Mouse (Mus musculus) duodenum, adult 2 months (tissue): ENCODE results near the gene Elavl1. TPM values are rescaled to one million over a fixed set of nuclear protein-coding genes. Genes with fewer than 3 reads are reported as not detected.

Experiments used
- polyA plus RNA-seq: library from polyadenylated mRNA; depleted of rRNA; stranded (reverse); fragments of >200 nt; gene quantifications from 2 replicates; pipeline ENCODE4 v1.2.3, GENCODE M21; 2012; ENCODE audit warnings: low replicate concordance; rRNA removed

Gene Elavl1
- 16.9 and 17.9 TPM in 2 replicates for polyA plus RNA-seq

DNA sequence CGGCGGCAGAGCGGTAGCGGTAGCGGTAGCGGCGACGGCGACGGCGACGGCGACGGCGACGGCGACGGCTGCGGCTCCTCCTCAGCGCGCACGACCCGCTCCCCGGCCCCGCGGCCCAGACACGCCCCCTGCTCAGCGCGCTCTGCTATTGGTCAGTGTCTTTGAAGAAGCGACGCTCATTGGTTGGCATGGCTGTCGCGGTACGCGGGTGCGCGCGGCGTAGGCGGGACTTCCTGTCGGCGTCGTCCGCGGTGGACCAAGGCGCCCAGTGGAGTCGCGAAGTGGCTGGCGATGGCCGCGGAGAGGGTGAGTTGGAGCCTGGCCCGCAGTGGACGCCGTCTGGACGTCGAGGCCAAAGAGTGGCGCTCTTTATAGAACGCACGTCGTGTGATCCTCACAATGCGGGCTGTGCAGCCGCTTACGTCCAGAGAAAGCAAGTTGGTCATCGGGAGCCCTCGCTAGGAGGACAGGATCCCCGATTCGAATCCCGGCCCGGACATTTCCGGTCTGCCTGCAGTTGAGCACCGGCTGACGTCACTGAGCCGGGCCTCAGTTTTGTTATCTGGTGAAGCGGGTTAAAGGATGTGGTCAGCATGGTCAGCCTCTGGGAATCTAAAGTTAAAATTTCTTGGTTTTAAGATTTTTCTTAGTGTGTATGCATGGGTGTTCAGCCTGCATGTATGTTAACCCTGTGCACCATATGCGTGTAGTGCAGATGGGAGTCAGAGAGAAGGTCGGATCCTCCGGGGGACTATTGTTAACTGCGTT lies at the start of gene Elavl1, which contains the start of gene Ccl25:
Elavl1 (minus strand) TSS at position 431 of the 768 bp plus-strand sequence.
Ccl25 (plus strand) TSS at position 228 of the 768 bp plus-strand sequence.

DNA sequence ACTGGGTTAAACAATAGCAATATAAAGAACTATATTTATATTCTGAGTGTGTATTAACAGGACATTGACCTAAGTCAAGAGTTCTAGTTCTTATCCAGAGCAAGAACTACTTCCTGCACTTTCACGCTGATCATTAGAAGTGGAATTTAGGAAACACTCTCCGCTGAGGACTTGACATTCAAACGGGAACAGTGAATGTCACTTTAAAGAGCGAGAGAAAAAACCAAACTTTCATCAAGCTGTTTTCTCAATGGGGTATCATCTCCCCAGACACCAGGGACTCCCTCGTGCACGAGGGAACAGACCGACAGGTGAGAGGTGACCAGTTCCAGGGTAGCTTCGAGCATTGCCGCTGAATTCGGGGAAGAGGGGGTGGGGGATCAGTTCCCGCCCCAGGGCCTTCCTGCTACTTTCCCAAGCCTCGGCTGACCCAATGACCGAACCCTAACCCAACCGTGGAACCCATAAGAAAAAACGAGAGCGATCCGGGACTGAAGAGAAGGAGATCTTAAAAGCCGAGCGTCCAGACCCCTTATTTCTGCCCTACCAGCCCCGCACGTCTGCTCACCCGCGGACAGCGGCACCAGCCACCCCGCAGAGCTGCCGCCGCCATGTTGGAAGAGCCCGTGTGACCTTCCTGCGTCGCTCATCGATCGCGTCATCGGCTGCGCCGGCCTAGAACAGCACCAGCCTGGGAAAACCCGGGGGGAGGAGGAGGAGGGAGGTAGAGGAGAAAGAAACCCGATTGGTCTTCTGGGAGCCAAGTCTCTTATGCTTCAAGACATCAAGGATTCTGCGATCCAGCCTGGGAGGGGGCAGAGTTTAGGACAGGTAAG lies 49.7 kb downstream of the Elavl1 start, which contains the start of gene Timm44:
Timm44 (minus strand) TSS at position 639 of the 836 bp plus-strand sequence.

DNA sequence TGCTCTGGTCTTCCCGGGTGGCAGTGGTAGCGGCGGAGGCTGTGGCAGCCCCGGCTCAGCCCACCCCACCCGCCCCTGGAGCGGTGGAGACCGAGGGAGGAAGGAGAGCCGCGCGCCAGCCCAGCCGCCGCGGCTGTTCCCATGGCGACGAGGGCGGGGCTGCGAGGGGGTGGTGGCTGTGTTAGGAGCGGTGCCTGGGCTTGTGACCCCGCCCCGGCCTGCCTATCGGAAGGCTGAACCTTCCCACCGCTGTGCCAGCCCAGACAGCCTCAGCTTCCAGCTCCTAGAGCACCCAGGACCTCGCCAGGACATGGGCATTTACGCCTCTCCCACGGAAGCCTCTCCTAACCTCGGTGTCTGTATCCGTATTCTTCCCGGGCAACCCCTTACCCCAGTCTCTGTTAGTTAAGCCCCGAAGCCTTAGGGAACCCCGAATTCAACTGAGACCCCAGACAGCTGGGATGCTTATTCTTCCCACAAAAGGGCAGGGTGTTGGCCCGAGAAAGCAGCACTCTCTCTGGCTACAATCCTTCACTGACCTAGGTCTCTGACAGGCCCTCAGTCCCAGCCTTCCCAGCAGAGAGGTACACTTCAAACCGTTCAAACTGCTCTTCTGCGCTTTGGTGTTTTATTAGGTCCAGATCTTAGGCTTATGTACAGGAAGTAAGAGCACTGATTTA lies 65.9 kb downstream of the Elavl1 start, which contains the start of gene Ctxn1:
Ctxn1 (minus strand) TSS at position 150 of the 680 bp plus-strand sequence.

DNA sequence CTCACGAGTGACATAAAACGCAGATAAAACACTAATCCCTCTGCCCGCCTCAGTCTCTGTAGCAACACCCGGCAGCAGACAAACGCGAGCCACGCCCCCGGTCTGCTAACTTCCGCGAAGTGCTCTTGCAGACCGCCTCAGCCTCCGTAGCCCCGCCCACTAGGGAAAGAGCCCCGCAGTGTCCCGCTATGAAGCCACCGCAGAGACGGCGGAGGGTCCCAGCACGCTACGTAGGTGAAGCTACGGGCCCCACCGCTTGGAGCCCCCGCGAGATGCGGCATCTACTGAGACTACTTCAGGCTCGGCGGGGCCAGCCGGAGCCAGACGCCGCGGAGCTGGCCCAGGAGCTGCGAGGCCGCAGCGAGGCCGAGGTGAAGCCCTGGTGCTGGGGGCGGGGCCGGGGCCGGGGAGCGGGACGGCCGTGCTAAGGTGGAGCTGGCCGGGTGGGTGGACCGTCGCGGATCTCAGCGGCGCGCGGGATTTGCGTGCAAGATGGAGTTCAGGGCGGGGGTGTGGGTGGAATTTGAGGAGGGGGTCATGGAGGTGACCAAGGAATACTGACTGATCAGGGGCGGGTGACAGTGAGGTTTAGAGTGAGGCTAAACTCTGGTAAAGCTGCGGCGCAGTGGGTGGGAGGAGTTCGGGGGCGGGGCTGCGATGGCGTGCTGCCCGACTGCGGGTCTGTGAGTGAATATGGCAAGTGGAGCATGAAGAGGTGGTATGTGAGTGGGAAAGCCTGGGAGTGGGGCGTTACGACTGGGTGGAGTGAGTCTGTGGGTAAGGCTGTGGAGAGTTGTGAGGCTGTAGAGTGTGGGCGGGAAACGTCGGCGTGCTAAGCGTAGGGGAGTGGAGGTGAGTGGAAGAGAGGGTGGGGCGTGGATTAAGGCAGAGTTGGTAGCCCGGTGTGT lies 72.0 kb downstream of the Elavl1 start, which contains the start of gene Snapc2:
Snapc2 (plus strand) TSS at position 147 of the 908 bp plus-strand sequence.

DNA sequence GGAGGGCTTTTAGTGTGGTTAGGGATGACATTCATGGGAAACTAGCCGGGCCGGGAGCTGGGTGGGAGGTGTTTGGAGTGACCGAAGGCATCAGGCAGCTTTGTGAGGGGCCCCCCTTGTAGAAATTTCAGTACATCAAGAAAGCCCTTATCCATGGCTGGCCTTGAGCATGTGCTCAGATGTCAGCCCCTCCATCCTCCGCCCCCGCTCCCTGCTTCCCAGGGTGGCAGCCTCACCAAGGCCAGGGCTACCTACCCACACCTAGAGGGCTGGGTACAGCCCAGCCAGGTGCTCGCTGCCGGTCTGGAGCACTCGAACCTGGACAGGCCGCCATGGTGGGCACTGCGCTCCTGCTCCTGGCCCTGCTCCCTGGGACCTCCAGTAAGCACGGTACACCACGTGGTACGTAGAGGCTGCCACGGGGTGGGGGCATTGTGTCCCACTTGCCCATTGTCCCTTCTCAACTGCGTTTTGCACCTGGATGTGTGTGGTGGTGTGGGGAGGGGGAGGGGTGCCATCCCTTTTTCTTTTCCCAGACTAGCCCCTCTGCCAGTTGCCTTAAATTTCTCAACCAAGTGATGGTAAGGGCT lies 77.2 kb downstream of the Elavl1 start, which contains the start of gene Tgfbr3l:
Tgfbr3l (plus strand) TSS at position 264 of the 590 bp plus-strand sequence.

DNA sequence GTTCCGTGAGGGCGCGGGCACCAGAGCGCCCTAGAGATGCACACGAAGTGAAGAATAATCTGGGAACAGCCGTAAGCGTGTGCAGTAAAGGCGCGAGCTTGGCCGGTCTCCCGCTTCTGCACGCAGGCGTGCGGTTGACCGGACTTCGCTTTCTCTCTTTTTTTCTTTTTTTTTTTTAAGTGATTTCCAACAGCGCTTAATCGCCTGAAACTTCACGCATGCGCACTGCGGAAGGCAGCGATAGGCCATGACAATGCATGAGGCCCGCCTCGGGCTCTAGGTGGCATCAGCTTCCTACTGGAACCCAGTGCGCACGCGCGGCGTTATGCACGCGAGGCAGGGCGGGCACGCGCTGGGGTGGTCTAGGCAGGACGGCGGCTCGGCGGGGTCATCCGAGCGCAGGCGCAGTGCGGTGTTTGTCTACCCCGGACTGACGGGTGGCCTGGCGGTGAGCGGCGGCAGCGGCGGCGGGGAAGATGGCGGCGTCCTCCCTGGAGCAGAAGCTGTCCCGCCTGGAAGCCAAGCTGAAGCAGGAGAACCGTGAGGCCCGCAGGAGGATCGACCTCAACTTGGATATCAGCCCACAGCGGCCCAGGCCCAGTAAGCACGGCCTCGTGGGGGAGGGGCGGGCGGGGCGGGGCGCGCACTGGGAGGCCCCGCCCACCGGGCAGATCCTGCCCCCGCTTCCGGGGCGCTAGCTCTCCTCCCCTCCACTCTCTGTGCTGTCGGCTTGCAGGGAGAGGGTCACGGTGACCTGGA lies 86.6 kb downstream of the Elavl1 start, which contains the start of the genes Map2k7 and Gm49320:
Map2k7 (plus strand) TSS at position 307 of the 759 bp plus-strand sequence.
Gm49320 (plus strand) TSS at position 432 of the 759 bp plus-strand sequence.

Other genes with a start within 250 kb of the Elavl1 start
- gene Cd209f, start 219.6 kb downstream of the Elavl1 start, polyA plus RNA-seq: 0.61 TPM in 1 of 2 replicates, not detected in the other
- gene Cd209g, start 191.3 kb downstream of the Elavl1 start, polyA plus RNA-seq: 0.26 and 0.29 TPM in 2 replicates
- gene Evi5l, start 158.8 kb downstream of the Elavl1 start, polyA plus RNA-seq: 3.0 and 4.0 TPM in 2 replicates
- gene Prr36, start 108.0 kb downstream of the Elavl1 start, polyA plus RNA-seq: 0.05 and 0.21 TPM in 2 replicates
- 0.13 and 0.53 TPM in 2 replicates for gene Lrrc8e, start 98.6 kb downstream of the Elavl1 start, polyA plus RNA-seq
- 10.3 and 33.8 TPM in 2 replicates for gene Map2k7, start 86.7 kb downstream of the Elavl1 start, polyA plus RNA-seq
- 0.59 and 0.61 TPM in 2 replicates for gene Gm49320, start 86.5 kb downstream of the Elavl1 start, polyA plus RNA-seq
- gene Tgfbr3l, start 77.2 kb downstream of the Elavl1 start, polyA plus RNA-seq: 22.7 and 101 TPM in 2 replicates
- 19.2 and 28.2 TPM in 2 replicates for gene Snapc2, start 72.3 kb downstream of the Elavl1 start, polyA plus RNA-seq
- gene Ctxn1, start 66.1 kb downstream of the Elavl1 start, polyA plus RNA-seq: 13.0 and 16.8 TPM in 2 replicates
- gene Timm44, start 49.5 kb downstream of the Elavl1 start, polyA plus RNA-seq: 39.8 and 59.7 TPM in 2 replicates
- gene Ccl25, start 203 bp downstream of the Elavl1 start, polyA plus RNA-seq: 82.8 and 123 TPM in 2 replicates
- gene Cers4, start 167.6 kb upstream of the Elavl1 start, polyA plus RNA-seq: 8.7 and 21.5 TPM in 2 replicates